Mouse (Mus musculus) liver, postnatal 0 days (tissue): ENCODE measurements around the gene Hmx3. TPM values are rescaled to one million over a fixed set of nuclear protein-coding genes. Genes with fewer than 3 reads are reported as not detected.

ENCODE experiments used
- ATAC-seq: fragments of 200-750 bp; cut with Nextera tagmentation; 2 replicates; pipeline ENCODE4 v1.8.0; 2017; ENCODE audit warnings: mild to moderate bottlenecking, moderate library complexity
- DNase-seq: peaks from one replicate; pipeline ENCODE4 v3.0.0-alpha.2; 2016
- H3K27ac ChIP-seq: fragments of 300-500 bp; sonication (generic); 2 replicates; pipeline ENCODE4 v1.5.1; 2014; ENCODE audit warnings: antibody characterized with exemption, moderate library complexity, mild to moderate bottlenecking, low read depth
- H3K27me3 ChIP-seq: fragments of 300-500 bp; sonication (generic); 2 replicates; pipeline ENCODE4 v1.6.1; 2014; ENCODE audit warnings: low read length, control low read depth, mixed read lengths; ENCODE audit not compliant: insufficient read depth
- H3K36me3 ChIP-seq: fragments of 300-500 bp; sonication (generic); replicated peaks from 2 replicates; pipeline ENCODE4 v1.6.1; 2014; ENCODE audit warnings: mild to moderate bottlenecking, control low read depth, low read length, moderate library complexity, mixed read lengths; ENCODE audit not compliant: insufficient read depth
- H3K4me1 ChIP-seq: fragments of 300-500 bp; sonication (generic); 2 replicates; pipeline ENCODE4 v1.6.1; 2014; ENCODE audit warnings: antibody characterized with exemption, mild to moderate bottlenecking, control low read depth; ENCODE audit not compliant: insufficient read depth
- H3K4me2 ChIP-seq: fragments of 300-500 bp; sonication (generic); 2 replicates; pipeline ENCODE4 v1.6.1; 2014; ENCODE audit warnings: low read depth, mild to moderate bottlenecking, low read length, moderate library complexity, mixed read lengths
- H3K4me3 ChIP-seq: fragments of 300-500 bp; sonication (generic); 2 replicates; pipeline ENCODE4 v1.5.1; 2014; ENCODE audit warnings: low read depth, low read length
- H3K9ac ChIP-seq: fragments of 300-500 bp; sonication (generic); replicated peaks from 2 replicates; pipeline ENCODE4 v1.6.1; 2014; ENCODE audit warnings: mild to moderate bottlenecking, moderate library complexity
- H3K9me3 ChIP-seq: fragments of 300-500 bp; sonication (generic); 2 replicates; pipeline ENCODE4 v1.6.1; 2016; ENCODE audit warnings: mild to moderate bottlenecking, control low read depth, low read length, mixed read lengths
- CTCF ChIP-seq: sonication (generic); IDR thresholded peaks from 2 replicates; pipeline ENCODE4 v1.5.1; 2016; ENCODE audit warnings: antibody characterized with exemption, low read depth
- EP300 ChIP-seq: IDR thresholded peaks from 2 replicates; pipeline ENCODE4 v1.6.1; 2016; ENCODE audit warnings: antibody characterized with exemption, low read depth, mild to moderate bottlenecking
- WGBS: fragments of 180-500 bp; shearing (Covaris S2); extraction: QIAGEN DNeasy Blood & Tissue Kit; methylation state at CpG from one replicate; pipeline ENCODE4 v1.1.7; 2014; ENCODE audit not compliant: insufficient replicate concordance; 5-methylcytosine and 5-hydroxymethylcytosine counted together
- polyA plus RNA-seq: library from polyadenylated mRNA; unstranded; fragments of >200 nt; fragmentation: Nextera tagmentation; extraction: Ambion mirVana; gene quantifications from 2 replicates; pipeline ENCODE4 v1.2.1, GENCODE M21; 2015

Gene Hmx3
- polyA plus RNA-seq, 1 experiment from 2014 or later = not detected

DNA sequence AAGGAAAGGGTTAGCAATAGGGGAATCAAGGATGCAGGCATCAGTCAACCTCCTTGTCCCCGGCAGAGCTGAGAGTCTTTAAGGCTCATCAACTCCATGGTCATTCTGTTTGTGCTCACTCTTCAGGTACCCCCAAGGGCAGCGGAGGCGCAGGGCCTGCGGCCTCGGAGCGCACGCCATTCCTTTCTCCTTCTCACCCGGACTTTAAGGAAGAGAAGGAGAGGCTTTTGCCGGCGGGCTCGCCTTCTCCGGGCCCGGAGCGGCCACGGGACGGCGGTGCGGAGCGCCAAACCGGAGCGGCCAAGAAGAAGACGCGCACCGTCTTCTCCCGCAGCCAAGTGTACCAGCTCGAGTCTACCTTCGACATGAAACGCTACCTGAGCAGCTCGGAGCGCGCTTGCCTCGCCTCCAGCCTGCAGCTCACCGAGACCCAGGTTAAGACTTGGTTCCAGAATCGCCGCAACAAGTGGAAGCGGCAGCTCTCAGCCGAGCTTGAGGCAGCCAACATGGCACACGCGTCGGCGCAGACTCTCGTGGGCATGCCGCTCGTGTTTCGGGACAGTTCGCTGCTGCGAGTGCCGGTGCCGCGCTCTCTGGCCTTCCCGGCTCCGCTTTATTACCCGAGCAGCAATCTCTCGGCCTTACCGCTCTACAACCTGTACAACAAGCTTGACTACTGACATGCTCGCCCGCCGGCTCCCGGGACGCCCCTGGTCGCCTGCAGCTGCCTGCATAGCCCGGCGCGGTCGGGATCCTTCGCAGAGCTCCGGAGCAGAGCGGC, 12.8 kb downstream of the Hmx3 start:
- H3K27me3 ChIP-seq = peaks cover 91% of the 10 kb centered on the region
- H3K4me3 ChIP-seq = peak overlapping the region; percentile 26
- H3K9me3 ChIP-seq = no peaks in the 10 kb centered on the region
- peaks cover 17% of the 10 kb centered on the region for H3K4me1 ChIP-seq
- 1% methylated on average over 68 of the region's 68 CpGs for whole genome bisulfite sequencing
- TF ChIP-seq EP300 (no peak), CTCF (0 out of 2 replicates have a peak, but pooled peaks have one; percentile 18)
- no peak overlapping the region for H3K27ac ChIP-seq
- H3K36me3 ChIP-seq = no peaks in the 10 kb centered on the region
- no peak overlapping the region for H3K9ac ChIP-seq
- peak; percentile 34 for DNase-seq
- no peak for ATAC-seq
- H3K4me2 ChIP-seq = peak overlapping the region; percentile 14; the same call in 1 of the 2 replicates

DNA sequence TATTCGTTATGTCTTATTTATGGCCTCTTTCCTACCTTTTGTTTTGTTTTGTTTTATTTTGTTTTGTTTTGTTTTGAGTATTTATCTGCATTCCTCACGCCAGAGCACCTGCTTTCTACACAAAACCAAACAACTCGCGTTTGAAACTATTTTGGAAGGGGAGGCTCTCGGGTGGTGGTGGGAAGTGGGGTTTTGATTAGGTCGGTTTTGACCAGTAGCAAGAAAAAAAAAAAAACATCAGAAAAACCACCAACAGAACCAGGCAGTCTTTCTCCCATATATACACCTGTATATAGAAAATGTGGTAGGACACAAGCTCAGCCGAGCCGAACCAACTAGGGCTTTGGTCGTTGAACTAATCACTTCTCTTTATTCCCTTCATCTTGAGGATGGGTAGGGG, 13.4 kb downstream of the Hmx3 start:
- ATAC-seq (no peak), DNase-seq (no peak)
- WGBS = 3% methylated on average over 9 of the region's 9 CpGs
- Histone ChIP-seq H3K4me3 (peak overlapping the region; percentile 26; the same call in 1 of the 2 replicates), H3K36me3 (no peaks in the 10 kb centered on the region), H3K9me3 (no peaks in the 10 kb centered on the region), H3K27me3 (peaks cover 85% of the 10 kb centered on the region), H3K9ac (no peak overlapping the region), H3K4me1 (peaks cover 19% of the 10 kb centered on the region), H3K27ac (no peak overlapping the region), H3K4me2 (no peak overlapping the region)
- no peak for TF ChIP-seq CTCF
- no peak for TF ChIP-seq EP300

DNA sequence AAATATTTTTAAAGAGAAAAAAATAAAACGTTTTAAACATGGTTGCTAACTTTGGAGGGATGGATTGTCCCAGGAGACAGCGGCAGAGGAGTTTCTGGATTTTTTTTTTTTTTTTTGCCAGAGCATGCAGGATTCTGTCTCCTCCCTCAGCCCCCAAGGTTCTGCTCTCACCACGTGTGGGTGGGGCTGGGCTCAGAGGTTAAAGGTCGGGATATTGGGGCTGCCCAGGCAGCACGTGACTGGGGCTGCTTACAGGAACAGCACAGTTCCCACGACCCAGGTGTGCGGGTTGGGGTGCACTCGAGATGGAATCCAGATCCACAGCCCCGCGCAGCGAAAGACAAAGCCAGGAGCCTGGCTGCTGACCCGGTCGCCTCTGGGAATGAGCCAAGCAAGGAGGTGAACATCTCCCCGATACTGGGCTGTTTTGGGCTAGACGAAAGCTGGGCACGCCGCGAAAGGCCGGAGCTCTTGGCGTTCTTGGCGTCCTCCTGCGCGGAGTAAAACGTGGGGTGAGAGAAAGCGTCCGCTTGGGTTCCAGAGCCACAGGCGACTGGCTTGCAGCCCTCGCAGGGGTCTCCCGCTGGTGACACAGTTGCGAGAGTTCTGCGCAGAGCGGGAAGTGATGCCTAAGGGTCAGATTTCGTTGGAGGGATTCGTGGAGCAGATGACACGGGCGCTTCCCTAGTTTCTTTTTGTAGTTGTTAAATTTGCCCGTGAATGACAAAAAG, 14.0 kb downstream of the Hmx3 start:
- Histone ChIP-seq H3K4me1 (peaks cover 20% of the 10 kb centered on the region), H3K9ac (no peak overlapping the region), H3K9me3 (no peaks in the 10 kb centered on the region), H3K36me3 (no peaks in the 10 kb centered on the region), H3K27ac (no peak overlapping the region), H3K27me3 (peaks cover 79% of the 10 kb centered on the region), H3K4me2 (no peak overlapping the region), H3K4me3 (peak overlapping the region; percentile 12)
- DNase-seq (peak; percentile 30), ATAC-seq (no peak)
- TF ChIP-seq CTCF (no peak), EP300 (no peak)
- WGBS = 1% methylated on average over 37 of the region's 37 CpGs

DNA sequence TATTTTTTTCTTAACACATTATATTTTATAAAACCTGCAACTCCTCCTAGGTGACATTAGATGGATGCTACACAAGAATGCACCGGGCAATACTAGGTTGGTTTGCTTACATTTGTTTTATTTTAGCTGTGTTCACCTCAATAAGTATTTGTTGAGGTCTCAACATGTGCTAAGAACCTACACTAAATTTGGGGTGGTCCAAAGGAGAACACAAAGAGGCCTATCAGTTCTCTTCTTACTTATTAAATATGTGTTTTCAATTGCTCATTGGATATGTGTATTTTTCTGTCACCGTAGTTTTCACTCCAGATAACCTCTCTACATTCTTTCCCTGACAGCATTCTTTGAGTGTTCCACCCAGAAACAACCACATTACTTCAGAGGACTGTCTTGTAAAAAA, 15.1 kb downstream of the Hmx3 start:
- no peak overlapping the region for H3K27ac ChIP-seq
- WGBS = 35% methylated on average over 2 of the region's 2 CpGs
- ATAC-seq = no peak

DNA sequence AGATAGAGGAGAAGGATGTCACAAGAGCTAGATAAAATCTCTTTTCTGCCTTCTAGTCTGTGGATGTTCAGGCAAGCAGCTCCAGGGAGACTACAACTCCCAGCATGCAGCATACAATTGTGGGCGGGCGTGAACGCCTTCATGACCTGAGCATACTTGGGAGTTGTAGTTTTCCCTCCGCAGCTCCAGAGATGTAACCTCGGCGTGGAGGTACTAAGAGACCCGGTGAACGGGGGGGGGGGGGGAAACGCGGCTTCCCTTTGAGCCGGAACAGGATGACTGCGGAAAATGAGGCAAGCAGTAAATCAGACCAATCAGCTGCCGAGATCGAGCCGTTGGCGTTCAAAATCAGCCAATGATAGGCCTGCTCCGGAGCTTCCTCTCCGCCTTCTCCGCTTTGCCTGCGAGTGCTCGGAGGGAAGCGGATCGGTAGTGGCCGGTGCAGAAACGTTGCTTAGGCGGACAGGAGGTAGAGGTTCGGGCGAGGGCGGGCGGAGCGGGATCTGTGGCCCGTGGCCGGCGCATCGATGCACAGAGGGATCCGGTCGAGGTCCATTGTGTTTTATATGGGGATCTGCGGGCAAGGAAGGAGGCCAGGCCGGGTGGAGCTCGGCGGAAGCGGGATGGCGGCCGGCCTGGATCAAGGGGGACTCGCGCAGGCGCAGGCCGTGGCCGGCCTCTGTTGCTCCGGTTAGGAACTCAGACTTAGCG, 17.5 kb downstream of the Hmx3 start, which contains the start of gene Bub3:
Bub3 (plus strand) TSS at position 237 of the 711 bp plus-strand sequence.
- no peaks in the 10 kb centered on the region for H3K9me3 ChIP-seq
- TF ChIP-seq EP300 = no peak

More for the DNA sequence above, 15.1 kb downstream of the Hmx3 start:
- H3K27me3 ChIP-seq = peaks cover 69% of the 10 kb centered on the region
- H3K4me2 ChIP-seq = no peak overlapping the region
- no peak overlapping the region for H3K9ac ChIP-seq
- H3K36me3 ChIP-seq = peaks cover 10% of the 10 kb centered on the region
- TF ChIP-seq EP300 = no peak
- TF ChIP-seq CTCF = no peak
- H3K9me3 ChIP-seq = no peaks in the 10 kb centered on the region
- no peak overlapping the region for H3K4me3 ChIP-seq
- DNase-seq = no peak
- peaks cover 22% of the 10 kb centered on the region for H3K4me1 ChIP-seq

DNA sequence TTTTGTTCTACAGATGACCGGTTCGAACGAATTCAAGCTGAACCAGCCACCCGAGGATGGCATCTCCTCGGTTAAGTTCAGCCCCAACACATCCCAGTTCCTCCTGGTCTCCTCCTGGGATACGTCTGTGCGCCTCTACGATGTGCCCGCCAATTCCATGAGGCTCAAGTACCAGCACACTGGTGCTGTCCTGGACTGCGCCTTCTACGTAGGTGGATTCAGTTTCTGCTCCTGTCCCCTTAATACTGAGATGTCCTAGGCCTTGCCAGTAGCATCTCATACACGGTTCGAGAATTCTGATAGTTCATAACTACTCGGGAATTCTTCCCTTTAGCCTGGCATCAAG, 18.0 kb downstream of the Hmx3 start:
- H3K9me3 ChIP-seq = no peaks in the 10 kb centered on the region
- under 1% methylated on average over 14 of the region's 14 CpGs for WGBS
- H3K36me3 ChIP-seq = peaks cover 37% of the 10 kb centered on the region
- H3K27ac ChIP-seq = peak overlapping the region; percentile 89
- DNase-seq = no peak
- H3K4me2 ChIP-seq = peak overlapping the region; percentile 72
- peaks cover 16% of the 10 kb centered on the region for H3K4me1 ChIP-seq
- TF ChIP-seq CTCF (no peak), EP300 (no peak)
- peak overlapping the region; percentile 82 for H3K4me3 ChIP-seq
- H3K27me3 ChIP-seq = peaks cover 39% of the 10 kb centered on the region
- ATAC-seq = peak; percentile 55
- H3K9ac ChIP-seq = peak overlapping the region; percentile 83

More for the DNA sequence above, 17.5 kb downstream of the Hmx3 start, which contains the start of gene Bub3:
- H3K27me3 ChIP-seq = peaks cover 45% of the 10 kb centered on the region
- peak within 1 kb of the TSS; percentile 83 for H3K9ac ChIP-seq
- H3K4me2 ChIP-seq = peak within 1 kb of the TSS; percentile 72
- whole genome bisulfite sequencing = 0% methylated on average over 47 of the region's 51 CpGs
- peaks cover 18% of the 10 kb centered on the region for H3K4me1 ChIP-seq
- ATAC-seq (peak; percentile 93), DNase-seq (peak; percentile 91)
- peaks cover 33% of the 10 kb centered on the region for H3K36me3 ChIP-seq
- peak within 1 kb of the TSS; percentile 82 for H3K4me3 ChIP-seq
- H3K27ac ChIP-seq = peak within 1 kb of the TSS; percentile 89
